Mouse (Mus musculus) ovary, postnatal 10 days (tissue): Measurements from ENCODE around the gene Sdk2.

Source experiments
- DNase-seq: peaks from one replicate; pipeline ENCODE4 v3.0.0; 2022; ENCODE audit warnings: low spot score

The Sdk2 gene

GRCm38 (mm10) chr11:113831608-113832007, 235.2 kb downstream of the Sdk2 start:
- DNase-seq = no peak

- DNase-seq = no peak
Measured at GRCm38 (mm10) chr11:113828081-113828554, 238.7 kb downstream of the Sdk2 start.

DNA sequence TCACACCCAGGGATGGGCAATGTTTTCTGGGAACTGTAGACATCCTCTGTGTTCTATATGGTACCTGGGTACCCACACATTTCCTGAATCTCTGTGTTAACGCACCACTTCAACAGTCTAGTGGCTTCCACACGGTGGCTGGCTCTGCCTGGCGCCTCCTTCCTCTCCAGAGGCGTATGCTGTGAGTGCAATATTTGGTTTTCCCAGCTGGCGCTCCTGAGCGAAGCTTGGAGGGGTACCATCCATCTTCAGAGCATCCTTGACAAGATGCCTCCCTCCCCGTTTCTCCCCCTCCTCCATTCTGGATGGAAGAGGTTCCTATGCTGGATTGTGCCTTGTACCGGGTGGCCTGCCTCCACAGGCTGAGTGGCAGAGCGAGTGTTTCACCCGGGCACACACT, 246.8 kb downstream of the Sdk2 start:
- DNase-seq = no peak

GRCm38 (mm10) chr11:113819001-113819400, 247.8 kb downstream of the Sdk2 start:
- DNase-seq = no peak

DNA sequence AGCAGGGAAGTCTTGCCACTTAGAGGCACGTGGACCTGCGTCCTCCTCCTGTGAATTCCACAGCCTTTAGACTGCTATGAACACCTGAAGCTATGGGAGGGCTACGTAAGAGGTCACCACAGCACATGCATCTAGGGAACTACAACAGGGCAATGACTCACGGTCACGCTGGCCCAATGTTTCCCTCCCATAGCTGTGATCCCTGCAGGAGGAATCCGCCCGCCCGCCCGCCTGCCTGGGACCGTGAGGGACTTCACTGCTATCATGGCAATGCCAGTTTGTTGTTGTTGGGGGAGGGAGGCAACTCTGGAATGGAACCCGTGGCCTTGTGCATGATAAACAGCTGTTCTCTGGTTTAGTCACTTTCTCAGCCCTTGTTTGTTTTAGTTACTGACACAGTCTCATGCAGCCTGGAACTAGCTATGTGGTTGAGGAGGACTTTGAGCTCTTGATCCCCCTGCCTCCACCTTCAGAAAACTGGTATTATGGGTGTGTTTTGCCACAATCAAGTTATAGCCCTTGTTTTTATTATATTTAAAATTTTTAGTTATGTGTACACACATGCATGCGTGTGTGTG, 249.8 kb downstream of the Sdk2 start:
- no peak for DNase-seq

DNA sequence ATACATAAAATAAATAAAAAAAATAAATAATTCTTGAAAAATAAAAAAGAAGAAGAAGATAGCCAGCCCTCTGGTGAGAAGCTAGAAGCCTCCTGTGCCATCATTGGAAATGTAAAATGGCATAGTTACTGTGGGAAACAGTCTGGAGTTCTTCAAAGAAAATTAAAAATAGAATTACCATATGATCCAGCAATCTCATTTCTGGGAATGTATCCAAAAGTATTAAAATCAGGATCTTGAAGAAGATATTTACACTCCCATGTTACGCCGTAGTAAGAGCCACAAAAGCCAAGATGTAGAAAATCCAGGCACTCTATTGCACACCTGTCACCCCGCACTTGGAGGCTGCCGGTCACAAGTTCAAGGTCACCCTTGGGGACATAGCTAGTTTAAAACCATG, 250.4 kb downstream of the Sdk2 start:
- no peak for DNase-seq

GRCm38 (mm10) chr11:113811546-113812339, 255.1 kb downstream of the Sdk2 start:
- DNase-seq = no peak

GRCm38 (mm10) chr11:113810638-113811545, 256.0 kb downstream of the Sdk2 start:
- peak; percentile 48 for DNase-seq

DNA sequence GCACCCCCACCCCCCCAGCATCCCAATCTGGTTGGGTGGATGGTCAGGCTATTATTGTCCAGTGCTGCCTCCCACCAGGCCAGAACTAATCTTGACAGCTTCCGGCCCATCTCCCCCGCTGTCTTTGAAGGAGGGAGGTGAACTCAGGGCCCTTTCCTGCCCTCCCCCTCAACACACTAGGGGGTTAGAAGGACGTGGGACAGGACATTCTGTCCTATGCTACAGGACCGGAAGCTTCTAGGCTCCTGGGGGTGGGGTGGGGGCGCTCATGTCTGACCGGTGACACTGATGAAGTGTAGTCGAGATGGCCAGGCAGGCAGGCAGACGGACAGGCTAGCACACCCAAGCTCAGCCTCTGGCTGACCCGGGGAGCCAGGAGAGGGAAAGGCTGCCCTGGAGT, 259.8 kb downstream of the Sdk2 start:
- DNase-seq = no peak

GRCm38 (mm10) chr11:113806382-113807077, 260.3 kb downstream of the Sdk2 start:
- DNase-seq = peak; percentile 28

DNA sequence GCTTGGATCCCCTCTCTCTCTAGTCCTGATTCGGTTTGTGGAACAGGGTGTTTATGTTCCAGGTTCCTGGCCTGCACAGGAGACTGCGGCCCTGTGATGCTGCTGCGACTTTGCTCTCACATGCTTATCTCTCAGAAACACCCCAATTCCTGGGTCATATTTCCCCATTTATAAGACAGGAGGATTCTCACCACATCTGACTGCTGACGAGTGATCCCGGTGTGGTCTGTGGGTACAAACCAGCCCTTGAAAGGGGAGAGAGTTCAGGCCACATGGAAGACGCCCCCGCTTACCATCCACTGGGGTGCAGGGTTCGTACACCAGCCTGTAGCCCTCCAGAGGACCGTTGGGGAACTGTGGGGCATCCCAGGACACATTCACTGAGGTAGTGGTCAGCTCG, 260.9 kb downstream of the Sdk2 start:
- DNase-seq = no peak

DNA sequence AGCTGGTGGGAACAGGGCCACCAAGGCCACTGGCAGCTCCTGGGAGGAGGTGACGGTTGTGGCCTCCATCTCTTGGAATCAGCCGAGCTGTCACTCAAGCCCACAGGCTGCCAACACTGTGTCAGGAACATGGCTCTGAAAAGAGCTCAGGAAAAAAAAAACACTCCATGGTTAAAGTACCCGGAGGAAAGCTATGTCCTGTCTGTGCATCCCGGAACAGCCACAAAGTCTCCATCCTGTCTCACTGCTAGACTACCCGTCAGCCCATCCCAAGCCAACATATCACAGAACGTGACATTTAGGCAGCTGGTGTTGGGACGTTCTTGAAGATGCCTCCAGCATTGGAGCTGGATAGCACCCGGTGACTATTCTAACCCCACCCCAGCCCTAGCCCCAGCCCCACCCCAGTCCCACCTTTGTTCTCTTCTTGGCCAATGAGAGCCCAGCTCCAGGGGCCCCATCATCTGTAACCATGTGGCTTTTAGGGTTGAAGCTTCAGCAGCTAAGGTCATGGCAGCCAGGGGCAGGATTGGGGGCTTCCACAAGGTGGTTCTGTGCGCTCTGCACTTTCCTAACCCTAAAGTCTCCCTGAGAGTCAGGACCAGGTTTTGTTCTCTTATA, 263.4 kb downstream of the Sdk2 start:
- DNase-seq = no peak

- DNase-seq = no peak
Measured at GRCm38 (mm10) chr11:113802456-113802855, 264.4 kb downstream of the Sdk2 start.

- no peak for DNase-seq
Measured at GRCm38 (mm10) chr11:113800026-113800425, 266.8 kb downstream of the Sdk2 start.

DNA sequence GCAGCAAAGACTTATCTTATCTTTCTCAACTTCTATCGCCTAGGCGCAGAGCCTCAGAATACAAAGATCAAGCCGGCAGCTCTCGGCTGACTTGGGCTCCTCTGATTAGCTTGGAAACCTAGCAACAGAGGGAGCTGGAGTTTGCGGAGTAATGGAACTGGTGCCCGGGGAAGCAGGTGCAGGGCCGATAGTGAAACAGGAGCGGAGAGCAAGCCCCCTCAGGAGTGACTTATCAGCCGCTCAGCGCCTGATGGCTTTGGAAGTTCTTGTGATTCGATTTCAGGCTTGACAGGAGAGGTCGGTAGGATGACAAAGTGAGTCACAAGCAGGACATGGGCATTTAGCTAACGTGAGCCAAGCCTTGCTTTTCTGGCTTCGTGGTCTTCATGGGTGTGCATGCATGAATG, 267.8 kb downstream of the Sdk2 start:
- no peak for DNase-seq

GRCm38 (mm10) chr11:113798011-113798410, 268.8 kb downstream of the Sdk2 start:
- DNase-seq = no peak

GRCm38 (mm10) chr11:113797014-113797983, 269.5 kb downstream of the Sdk2 start:
- no peak for DNase-seq

GRCm38 (mm10) chr11:113795846-113796245, 271.0 kb downstream of the Sdk2 start:
- no peak for DNase-seq

GRCm38 (mm10) chr11:113791357-113792215, 275.3 kb downstream of the Sdk2 start:
- no peak for DNase-seq
